Mouse (Mus musculus): ENCODE results near the gene Acyp1.

Gene Acyp1

GRCm38 (mm10) chr12:85287809-85288485, at the start of gene Acyp1:
Acyp1 (minus strand) TSS chr12:85288438.
- in situ Hi-C loops (cut with MboI, MseI), result loop anchor here (5.0 kb wide), 3 partner anchors 66 to 121 kb away; partner anchors contain the start of gene Pgf (in 1 of the 2)

GRCm38 (mm10) chr12:85337567-85338311, 49.5 kb upstream of the Acyp1 start:
- in situ Hi-C loops (cut with MboI, MseI), result no loop called here

GRCm38 (mm10) chr12:85330153-85330552, 41.9 kb upstream of the Acyp1 start:
- in situ Hi-C loops (cut with MboI, MseI), result no loop called here

GRCm38 (mm10) chr12:85308651-85309050, 20.4 kb upstream of the Acyp1 start:
- in situ Hi-C loops (cut with MboI, MseI), result loop anchor here in 1 of 2 experiments (25.0 kb wide), 1 partner anchor 1621 kb away; the partner anchor contains the start of gene Psen1

GRCm38 (mm10) chr12:85305247-85305892, 17.1 kb upstream of the Acyp1 start:
- in situ Hi-C loops (cut with MboI, MseI), result loop anchor here in 1 of 2 experiments (25.0 kb wide), 1 partner anchor 1618 kb away; the partner anchor contains the start of gene Psen1

- in situ Hi-C loops (cut with MboI, MseI), result loop anchor here in 1 of 2 experiments (25.0 kb wide), 1 partner anchor 1617 kb away; the partner anchor contains the start of gene Psen1
Measured at GRCm38 (mm10) chr12:85304725-85305124, 16.5 kb upstream of the Acyp1 start.

GRCm38 (mm10) chr12:85303256-85303655, 15.0 kb upstream of the Acyp1 start:
- in situ Hi-C loops (cut with MboI, MseI), result loop anchor here in 1 of 2 experiments (25.0 kb wide), 1 partner anchor 1616 kb away; the partner anchor contains the start of gene Psen1

GRCm38 (mm10) chr12:85298835-85299180, 10.6 kb upstream of the Acyp1 start:
- in situ Hi-C loops (cut with MboI, MseI), result no loop called here

- in situ Hi-C loops (cut with MboI, MseI), result no loop called here
Measured at GRCm38 (mm10) chr12:85298127-85298834, 10.0 kb upstream of the Acyp1 start.

- in situ Hi-C loops (cut with MboI, MseI), result no loop called here
Measured at GRCm38 (mm10) chr12:85297345-85297997, 9.2 kb upstream of the Acyp1 start.

GRCm38 (mm10) chr12:85296915-85297314, 8.7 kb upstream of the Acyp1 start:
- in situ Hi-C loops (cut with MboI, MseI), result no loop called here

GRCm38 (mm10) chr12:85295506-85295905, 7.3 kb upstream of the Acyp1 start:
- in situ Hi-C loops (cut with MboI, MseI), result no loop called here

- in situ Hi-C loops (cut with MboI, MseI), result no loop called here
Measured at GRCm38 (mm10) chr12:85292906-85293305, 4.7 kb upstream of the Acyp1 start.

- in situ Hi-C loops (cut with MboI, MseI), result no loop called here
Measured at GRCm38 (mm10) chr12:85292288-85292687, 4.0 kb upstream of the Acyp1 start.

GRCm38 (mm10) chr12:85291541-85291940, 3.3 kb upstream of the Acyp1 start:
- in situ Hi-C loops (cut with MboI, MseI), result no loop called here

GRCm38 (mm10) chr12:85290633-85291032, 2.4 kb upstream of the Acyp1 start:
- in situ Hi-C loops (cut with MboI, MseI), result no loop called here

- in situ Hi-C loops (cut with MboI, MseI), result loop anchor here (5.0 kb wide), 3 partner anchors 67 to 122 kb away; partner anchors contain the start of gene Pgf (in 1 of the 2)
Measured at GRCm38 (mm10) chr12:85289157-85290000, 1.1 kb upstream of the Acyp1 start.

- in situ Hi-C loops (cut with MboI, MseI), result loop anchor here (5.0 kb wide), 3 partner anchors 66 to 121 kb away; partner anchors contain the start of gene Pgf (in 1 of the 2)
Measured at GRCm38 (mm10) chr12:85288486-85289156, 383 bp upstream of the Acyp1 start, which contains the start of gene Zc2hc1c. Zc2hc1c (plus strand) TSS chr12:85288591.

GRCm38 (mm10) chr12:85286941-85287340, 1.3 kb downstream of the Acyp1 start:
- in situ Hi-C loops (cut with MboI, MseI), result loop anchor here (5.0 kb wide), 3 partner anchors 65 to 120 kb away; partner anchors contain the start of gene Pgf (in 1 of the 2)
